Mouse (Mus musculus): ENCODE data around the gene Rps6kb2.
"Not testable (repeated sequence)": the region's sequence is repeated elsewhere in the genome, so short reads cannot be mapped to it uniquely, and the experiment has no call there.

Rps6kb2 gene

DNA sequence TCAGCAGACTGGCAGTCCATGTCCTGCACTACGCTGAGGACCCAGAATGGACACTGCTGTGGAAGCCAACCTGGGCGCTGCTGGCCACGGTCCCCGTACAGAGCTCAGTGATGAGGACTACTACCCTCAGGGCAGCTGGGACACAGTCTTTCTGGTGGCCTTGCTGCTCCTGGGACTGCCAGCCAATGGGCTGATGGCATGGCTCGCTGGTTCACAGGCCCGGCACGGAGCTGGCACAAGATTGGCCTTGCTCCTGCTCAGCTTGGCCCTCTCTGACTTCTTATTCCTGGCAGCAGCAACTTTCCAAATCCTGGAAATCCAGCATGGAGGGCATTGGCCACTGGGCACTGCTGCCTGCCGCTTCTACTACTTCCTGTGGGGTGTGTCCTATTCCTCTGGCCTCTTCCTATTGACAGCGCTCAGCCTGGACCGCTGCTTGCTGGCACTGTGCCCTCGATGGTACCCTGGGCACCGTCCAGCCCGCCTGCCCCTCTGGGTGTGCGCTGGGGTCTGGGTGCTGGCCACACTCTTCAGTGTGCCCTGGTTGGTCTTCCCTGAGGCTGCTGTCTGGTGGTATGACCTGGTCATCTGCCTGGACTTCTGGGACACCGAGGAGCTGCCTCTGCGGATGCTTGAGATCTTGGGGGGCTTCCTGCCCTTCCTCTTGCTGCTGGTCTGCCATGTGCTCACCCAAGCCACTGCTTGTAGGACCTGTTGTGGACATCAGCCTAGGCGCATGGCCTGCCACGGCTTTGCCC, 20.6 kb downstream of the Rps6kb2 start:
- DNase-seq (ENCODE audit: low read depth, low spot score) = no peak

GRCm38 (mm10) chr19:4140147-4140546, 23.0 kb downstream of the Rps6kb2 start:
- DNase-seq (ENCODE audit: low read depth, low spot score) = no peak

DNA sequence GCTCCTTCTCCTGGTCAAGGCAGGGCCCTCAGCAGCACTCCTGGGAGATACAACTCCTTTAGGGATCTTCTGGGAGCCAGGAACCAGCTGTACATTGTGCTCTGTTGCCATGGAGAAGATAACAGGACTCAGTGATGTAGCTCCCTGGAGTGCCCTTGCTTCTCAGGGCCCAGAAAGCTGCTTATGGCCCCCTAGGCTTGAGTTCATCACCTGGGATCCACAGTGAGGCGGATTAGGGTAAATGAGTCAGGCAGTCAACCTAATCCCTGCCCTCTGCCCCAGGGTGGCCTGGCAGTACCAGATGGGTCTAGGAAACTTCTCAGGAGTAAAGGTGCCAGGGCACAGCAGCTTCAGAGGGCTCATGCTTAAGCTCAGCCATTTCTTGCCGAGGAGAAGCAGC, 23.7 kb downstream of the Rps6kb2 start, which contains the start of gene Gpr152:
Gpr152 (plus strand) TSS at position 342 of the 400 bp plus-strand sequence.
- DNase-seq (ENCODE audit: low read depth, low spot score) = no peak

GRCm38 (mm10) chr19:4137913-4138312, 25.2 kb downstream of the Rps6kb2 start:
- DNase-seq (ENCODE audit: low read depth, low spot score) = no peak

DNA sequence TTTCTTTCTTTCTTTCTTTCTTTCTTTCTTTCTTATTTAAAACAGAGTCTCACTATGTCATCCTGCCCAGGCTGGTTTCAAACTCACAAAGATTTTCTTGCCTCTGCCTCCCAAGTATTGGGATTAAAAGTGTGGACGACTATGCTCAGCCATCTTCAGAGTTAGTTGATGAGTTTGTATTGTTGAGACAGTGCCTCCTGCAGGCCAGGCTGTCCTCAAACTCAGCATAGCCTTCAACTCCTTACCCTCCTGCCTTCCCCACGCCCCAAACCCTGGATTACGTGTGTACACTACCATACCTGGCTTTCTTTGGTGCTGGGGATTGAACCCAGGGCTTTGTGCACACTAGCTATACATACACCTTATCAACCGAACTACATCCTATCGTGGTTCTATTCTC, 26.7 kb downstream of the Rps6kb2 start:
- DNase-seq (ENCODE audit: low read depth, low spot score) = no peak

DNA sequence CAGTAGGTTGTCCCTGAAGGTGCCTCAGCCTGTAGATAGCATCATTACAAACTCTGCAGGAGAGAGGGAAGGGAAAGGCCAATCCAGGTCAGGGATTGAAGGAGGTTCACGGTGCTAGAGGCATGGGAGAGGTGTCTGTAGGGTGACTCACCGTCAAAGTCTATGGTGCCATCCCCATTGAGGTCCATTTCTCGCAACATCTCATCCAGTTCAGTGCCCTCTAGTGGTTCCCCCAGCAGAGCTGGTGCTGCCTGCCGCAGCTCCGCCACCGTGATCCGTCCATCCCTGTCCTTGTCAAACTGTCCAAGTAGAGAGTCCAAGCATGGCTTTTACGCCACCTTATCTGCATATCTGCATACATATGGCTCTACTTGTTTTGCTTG, 27.2 kb downstream of the Rps6kb2 start:
- not testable (repeated sequence) for DNase-seq (ENCODE audit: low read depth, low spot score)

- not testable (repeated sequence) for DNase-seq (ENCODE audit: low read depth, low spot score)
Measured at GRCm38 (mm10) chr19:4135229-4135962, 27.8 kb downstream of the Rps6kb2 start.

GRCm38 (mm10) chr19:4134354-4134753, 28.8 kb downstream of the Rps6kb2 start:
- DNase-seq (ENCODE audit: low read depth, low spot score) = no peak

GRCm38 (mm10) chr19:4131768-4132167, 31.4 kb downstream of the Rps6kb2 start:
- DNase-seq (ENCODE audit: low read depth, low spot score) = no peak

GRCm38 (mm10) chr19:4131075-4131474, 32.1 kb downstream of the Rps6kb2 start:
- DNase-seq (ENCODE audit: low read depth, low spot score) = no peak

GRCm38 (mm10) chr19:4130106-4130505, 33.0 kb downstream of the Rps6kb2 start:
- DNase-seq (ENCODE audit: low read depth, low spot score) = no peak

- no peak for DNase-seq (ENCODE audit: low read depth, low spot score)
Measured at GRCm38 (mm10) chr19:4129462-4129861, 33.7 kb downstream of the Rps6kb2 start.

DNA sequence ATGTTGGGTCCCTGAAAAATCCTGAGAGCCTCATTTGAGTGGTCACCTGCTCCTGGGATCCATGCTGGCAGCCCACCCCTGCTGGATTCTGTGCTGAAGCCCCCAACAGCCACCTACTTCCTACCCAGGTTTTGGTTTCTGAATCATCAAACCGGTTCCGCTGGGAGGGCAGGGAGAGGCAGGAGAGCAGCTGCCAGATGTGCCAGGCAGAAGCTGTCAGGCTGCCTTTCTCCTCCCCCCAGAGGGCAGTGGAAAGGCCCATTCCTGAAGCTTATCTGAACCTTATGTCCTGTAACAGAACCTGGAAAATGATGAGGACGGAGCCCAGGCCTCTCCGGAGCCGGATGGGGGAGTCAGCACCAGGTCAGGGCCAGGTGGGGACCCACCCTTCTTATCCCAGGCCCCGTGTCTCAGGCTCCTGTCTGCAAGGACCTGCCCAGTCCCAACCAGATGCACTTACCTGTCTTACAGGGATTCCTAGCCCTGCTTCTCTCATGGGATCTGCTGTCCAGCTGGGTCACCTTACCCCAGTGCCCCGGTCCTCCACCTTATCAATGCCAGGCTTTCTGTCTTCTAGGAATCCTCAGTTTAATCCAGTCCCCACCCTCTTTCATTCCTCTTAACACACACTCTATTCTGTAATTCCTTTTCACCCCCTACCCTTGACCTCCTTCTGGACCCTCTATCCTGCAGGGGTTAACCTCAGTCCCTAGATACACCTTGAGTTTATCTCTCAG, 36.2 kb downstream of the Rps6kb2 start:
- DNase-seq (ENCODE audit: low read depth, low spot score) = no peak

GRCm38 (mm10) chr19:4125741-4126696, 37.1 kb downstream of the Rps6kb2 start, which contains the start of gene Aip:
Gene Aip, minus strand, starts transcription at chr19:4125858.
- peak; percentile 95 for DNase-seq (ENCODE audit: low read depth, low spot score)

- not testable (repeated sequence) for DNase-seq (ENCODE audit: low read depth, low spot score)
Measured at GRCm38 (mm10) chr19:4125268-4125667, 37.9 kb downstream of the Rps6kb2 start.

GRCm38 (mm10) chr19:4124432-4124831, 38.7 kb downstream of the Rps6kb2 start:
- DNase-seq (ENCODE audit: low read depth, low spot score) = no peak

- DNase-seq (ENCODE audit: low read depth, low spot score) = no peak
Measured at GRCm38 (mm10) chr19:4122411-4123370, 40.5 kb downstream of the Rps6kb2 start.

DNA sequence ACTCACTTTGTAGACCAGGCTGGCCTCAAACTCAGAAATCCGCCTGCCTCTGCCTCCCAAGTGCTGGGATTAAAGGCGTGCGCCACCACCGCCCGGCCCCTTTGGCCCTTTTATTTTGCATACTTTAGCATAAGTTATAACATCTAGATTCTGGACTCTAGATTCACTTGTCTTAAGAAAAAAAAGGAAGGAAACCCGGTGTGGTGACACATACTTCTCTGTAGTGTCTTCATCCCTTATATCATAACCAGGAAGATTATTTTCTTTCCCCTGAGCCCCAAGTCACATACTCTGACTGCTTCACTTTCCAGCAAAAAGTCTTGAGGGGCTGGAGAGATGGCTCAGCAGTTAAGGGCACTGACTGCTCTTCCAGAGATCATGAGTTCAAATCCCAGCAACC, 41.3 kb downstream of the Rps6kb2 start:
- not testable (repeated sequence) for DNase-seq (ENCODE audit: low read depth, low spot score)

GRCm38 (mm10) chr19:4121097-4121805, 41.9 kb downstream of the Rps6kb2 start:
- DNase-seq (ENCODE audit: low read depth, low spot score) = peak; percentile 90

Measured in WW6 (cell line).